Mouse (Mus musculus): ENCODE measurements around the gene Tra2b. TPM values are rescaled to one million over a fixed set of nuclear protein-coding genes. Genes with fewer than 3 reads are reported as not detected.
"Not testable (repeated sequence)": the region's sequence is repeated elsewhere in the genome, so short reads cannot be mapped to it uniquely, and the experiment has no call there.

The Tra2b gene
- polyA plus RNA-seq, 1 experiment from 2014 or later = 474 TPM

GRCm38 (mm10) chr16:22270491-22270890 lies 4.7 kb upstream of the Tra2b start:
- H3K9ac ChIP-seq (replicated peaks) = no peak overlapping the region
- no peak for ATAC-seq (ENCODE audit: insufficient number of reproducible peaks, insufficient read depth, low FRiP score, low TSS enrichment, low read depth)
- whole genome bisulfite sequencing = 55% methylated on average over 3 of the region's 3 CpGs

GRCm38 (mm10) chr16:22266384-22266783 lies 579 bp upstream of the Tra2b start:
- H3K27ac ChIP-seq = peak overlapping the region; percentile 97
- 0 out of 2 replicates have a peak, but pooled peaks have one; percentile 2 for ATAC-seq (ENCODE audit: insufficient number of reproducible peaks, insufficient read depth, low FRiP score, low TSS enrichment, low read depth)
- 43% methylated on average over 8 of the region's 8 CpGs for WGBS

More at GRCm38 (mm10) chr16:22270491-22270890, 4.7 kb upstream of the Tra2b start:
- H3K4me2 ChIP-seq = no peak overlapping the region
- no peak overlapping the region for H3K27ac ChIP-seq
- H3K36me3 ChIP-seq = no peaks in the 10 kb centered on the region
- H3K27me3 ChIP-seq = no peaks in the 10 kb centered on the region
- H3K9me3 ChIP-seq = no peaks in the 10 kb centered on the region
- no peak overlapping the region for H3K4me3 ChIP-seq (replicated peaks)
- 0 out of 2 replicates have a peak, but pooled peaks cover 8% of the 10 kb centered on the region for H3K4me1 ChIP-seq (replicated peaks)

GRCm38 (mm10) chr16:22264962-22265848 lies 600 bp downstream of the Tra2b start:
- peaks cover 22% of the 10 kb centered on the region; the same call in 1 of the 2 replicates for H3K4me1 ChIP-seq (replicated peaks)
- H3K9me3 ChIP-seq = no peaks in the 10 kb centered on the region
- no peaks in the 10 kb centered on the region for H3K27me3 ChIP-seq
- peak overlapping the region; percentile 80 for H3K4me3 ChIP-seq (replicated peaks)
- under 1% methylated on average over 81 of the region's 81 CpGs for whole genome bisulfite sequencing
- peak overlapping the region; percentile 98 for H3K9ac ChIP-seq (replicated peaks)
- H3K4me2 ChIP-seq = peak overlapping the region; percentile 75
- no peaks in the 10 kb centered on the region for H3K36me3 ChIP-seq
- H3K27ac ChIP-seq = peak overlapping the region; percentile 97
- ATAC-seq (ENCODE audit: insufficient number of reproducible peaks, insufficient read depth, low FRiP score, low TSS enrichment, low read depth) = peak; percentile 65

More at GRCm38 (mm10) chr16:22266384-22266783, 579 bp upstream of the Tra2b start:
- Histone ChIP-seq H3K4me1 (replicated peaks) (peaks cover 20% of the 10 kb centered on the region; the same call in 1 of the 2 replicates), H3K4me2 (peak overlapping the region; percentile 64), H3K9me3 (no peaks in the 10 kb centered on the region), H3K36me3 (no peaks in the 10 kb centered on the region), H3K27me3 (no peaks in the 10 kb centered on the region), H3K9ac (replicated peaks) (peak overlapping the region; percentile 98), H3K4me3 (replicated peaks) (peak overlapping the region; percentile 80)

DNA sequence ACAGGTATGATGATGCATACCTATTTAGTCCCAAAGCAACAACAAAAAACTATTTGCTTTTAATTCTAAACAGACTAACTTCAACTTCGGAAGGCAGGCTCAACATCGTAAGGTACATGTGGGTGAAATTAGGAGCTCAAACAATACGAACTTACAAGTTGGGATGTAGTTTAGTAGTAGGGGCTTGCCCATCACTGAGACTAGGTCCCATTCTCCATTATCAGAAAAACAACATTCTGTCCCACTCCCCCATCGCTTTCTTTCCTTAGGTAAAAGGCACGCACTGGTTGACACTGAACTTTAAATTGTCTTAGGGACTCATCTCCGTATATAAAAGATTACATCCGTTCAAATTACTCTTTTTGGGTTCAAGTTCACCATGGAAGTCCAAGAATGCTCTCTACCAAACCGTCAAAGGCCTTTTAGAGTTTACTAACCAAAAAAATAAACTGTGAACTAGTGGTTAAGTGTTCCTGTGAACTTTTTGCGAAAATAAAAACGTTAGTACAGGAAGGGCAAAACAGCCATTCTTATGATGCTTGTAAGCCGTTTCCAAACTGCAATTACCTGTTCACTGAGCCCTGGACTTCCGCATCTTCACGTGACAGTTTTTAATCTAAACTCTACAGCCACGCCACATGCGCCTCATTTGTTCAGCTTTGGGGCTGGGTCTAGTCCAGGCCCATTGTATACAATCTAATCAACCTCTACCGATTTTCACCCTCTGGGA lies 1.4 kb downstream of the Tra2b start:
- peak overlapping the region; percentile 97 for H3K27ac ChIP-seq
- peak overlapping the region; percentile 75 for H3K4me2 ChIP-seq
- peak overlapping the region; percentile 98 for H3K9ac ChIP-seq (replicated peaks)
- H3K4me3 ChIP-seq (replicated peaks) = peak overlapping the region; percentile 80
- H3K27me3 ChIP-seq = no peaks in the 10 kb centered on the region
- no peaks in the 10 kb centered on the region for H3K36me3 ChIP-seq
- ATAC-seq (ENCODE audit: insufficient number of reproducible peaks, insufficient read depth, low FRiP score, low TSS enrichment, low read depth) = no peak
- no peaks in the 10 kb centered on the region for H3K9me3 ChIP-seq
- H3K4me1 ChIP-seq (replicated peaks) = peaks cover 22% of the 10 kb centered on the region; the same call in 1 of the 2 replicates
- WGBS = 2% methylated on average over 16 of the region's 16 CpGs

DNA sequence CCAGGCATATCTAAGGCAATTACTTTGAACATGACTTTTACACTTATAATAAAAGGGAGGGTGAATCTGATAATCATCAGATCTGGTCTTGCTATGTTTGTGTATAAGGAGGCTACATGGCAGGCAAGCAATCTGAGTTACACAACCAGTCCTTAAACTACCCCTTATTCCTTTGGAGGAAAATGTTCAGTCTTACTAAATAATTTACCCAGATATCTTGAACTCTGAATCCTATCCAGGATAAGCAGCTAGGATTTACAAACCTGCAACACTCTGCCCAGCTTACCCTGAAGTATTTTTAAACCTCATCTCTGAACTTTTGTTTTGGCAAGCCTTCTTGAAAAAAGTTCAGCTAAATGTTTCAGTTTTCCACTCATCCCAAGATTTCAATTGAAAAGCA lies 2.7 kb downstream of the Tra2b start:
- no peaks in the 10 kb centered on the region for H3K9me3 ChIP-seq
- H3K36me3 ChIP-seq = no peaks in the 10 kb centered on the region
- H3K4me2 ChIP-seq = peak overlapping the region; percentile 75
- peaks cover 24% of the 10 kb centered on the region; the same call in 1 of the 2 replicates for H3K4me1 ChIP-seq (replicated peaks)
- no peak for ATAC-seq (ENCODE audit: insufficient number of reproducible peaks, insufficient read depth, low FRiP score, low TSS enrichment, low read depth)
- H3K27me3 ChIP-seq = no peaks in the 10 kb centered on the region
- H3K9ac ChIP-seq (replicated peaks) = no peak overlapping the region; the same call in 1 of the 2 replicates
- no peak overlapping the region for H3K27ac ChIP-seq
- peak overlapping the region; percentile 80 for H3K4me3 ChIP-seq (replicated peaks)

- Histone ChIP-seq H3K36me3 (no peaks in the 10 kb centered on the region), H3K4me2 (no peak overlapping the region), H3K4me1 (replicated peaks) (peaks cover 29% of the 10 kb centered on the region), H3K4me3 (replicated peaks) (no peak overlapping the region), H3K27ac (no peak overlapping the region), H3K9me3 (no peaks in the 10 kb centered on the region), H3K9ac (replicated peaks) (no peak overlapping the region), H3K27me3 (no peaks in the 10 kb centered on the region)
- 83% methylated on average over 2 of the region's 2 CpGs for WGBS
- no peak for ATAC-seq (ENCODE audit: insufficient number of reproducible peaks, insufficient read depth, low FRiP score, low TSS enrichment, low read depth)
These were observed 4.2 kb downstream of the Tra2b start for GRCm38 (mm10) chr16:22261563-22261962.

GRCm38 (mm10) chr16:22260423-22261143 lies 5.2 kb downstream of the Tra2b start:
- peaks cover under 1% of the 10 kb centered on the region; the same call in 1 of the 2 replicates for H3K36me3 ChIP-seq
- 75% methylated on average over 3 of the region's 3 CpGs for WGBS
- H3K27me3 ChIP-seq = no peaks in the 10 kb centered on the region
- H3K4me1 ChIP-seq (replicated peaks) = peaks cover 33% of the 10 kb centered on the region
- no peak for ATAC-seq (ENCODE audit: insufficient number of reproducible peaks, insufficient read depth, low FRiP score, low TSS enrichment, low read depth)
- H3K4me2 ChIP-seq = no peak overlapping the region
- H3K27ac ChIP-seq = no peak overlapping the region
- no peaks in the 10 kb centered on the region for H3K9me3 ChIP-seq
- no peak overlapping the region for H3K9ac ChIP-seq (replicated peaks)
- H3K4me3 ChIP-seq (replicated peaks) = no peak overlapping the region

DNA sequence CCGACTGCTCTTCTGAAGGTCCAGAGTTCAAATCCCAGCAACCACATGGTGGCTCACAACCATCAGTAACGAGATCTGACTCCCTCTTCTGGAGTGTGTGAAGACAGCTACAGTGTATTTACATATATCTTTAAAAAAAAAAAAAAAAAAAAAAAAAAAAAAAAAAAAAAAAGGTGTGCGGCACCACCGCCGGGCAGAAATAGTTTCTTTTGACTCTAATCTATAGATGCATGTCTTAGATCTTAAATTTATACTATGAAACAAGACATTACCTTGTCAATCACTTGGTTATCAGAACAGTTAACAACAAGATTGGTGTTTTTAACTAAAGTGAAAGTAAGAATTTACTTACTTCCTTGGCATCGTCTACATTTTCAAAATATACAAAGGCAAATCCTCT lies 13.6 kb downstream of the Tra2b start:
- not testable (repeated sequence) for H3K9ac ChIP-seq (replicated peaks); H3K27me3 ChIP-seq; H3K27ac ChIP-seq; H3K9me3 ChIP-seq; H3K4me3 ChIP-seq (replicated peaks); ATAC-seq (ENCODE audit: insufficient number of reproducible peaks, insufficient read depth, low FRiP score, low TSS enrichment, low read depth); H3K4me2 ChIP-seq
- WGBS = 87% methylated on average over 6 of the region's 6 CpGs
- Histone ChIP-seq H3K4me1 (replicated peaks) (peaks cover 13% of the 10 kb centered on the region), H3K36me3 (peaks cover 74% of the 10 kb centered on the region)

DNA sequence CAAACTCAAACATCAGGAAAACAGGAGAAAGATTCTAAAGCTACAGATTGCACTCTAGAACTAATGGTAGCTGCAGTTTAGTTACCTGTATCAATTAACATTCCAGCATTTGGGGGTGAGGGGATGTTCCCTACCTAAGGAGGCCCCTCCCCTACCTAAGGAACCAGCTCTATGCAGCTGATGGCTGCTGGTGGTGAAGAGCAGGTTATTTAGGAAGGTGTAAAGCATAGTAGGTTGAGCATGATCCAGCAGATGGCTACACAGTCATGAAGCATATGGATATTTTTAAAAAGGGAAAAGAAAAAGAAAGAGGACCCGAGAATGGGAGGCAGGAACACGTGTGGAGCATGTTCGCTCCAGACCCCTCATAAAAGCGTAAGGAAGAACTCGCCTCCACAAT lies 15.5 kb downstream of the Tra2b start:
- H3K9ac ChIP-seq (replicated peaks) = no peak overlapping the region
- no peak overlapping the region for H3K4me3 ChIP-seq (replicated peaks)
- ATAC-seq (ENCODE audit: insufficient number of reproducible peaks, insufficient read depth, low FRiP score, low TSS enrichment, low read depth) = no peak
- no peaks in the 10 kb centered on the region for H3K4me1 ChIP-seq (replicated peaks)
- WGBS = 96% methylated on average over 5 of the region's 5 CpGs
- H3K27me3 ChIP-seq = no peaks in the 10 kb centered on the region
- no peak overlapping the region for H3K27ac ChIP-seq
- H3K9me3 ChIP-seq = no peaks in the 10 kb centered on the region
- no peak overlapping the region for H3K4me2 ChIP-seq
- peaks cover 77% of the 10 kb centered on the region for H3K36me3 ChIP-seq

GRCm38 (mm10) chr16:22249754-22250153 lies 16.1 kb downstream of the Tra2b start:
- Histone ChIP-seq H3K4me1 (replicated peaks) (no peaks in the 10 kb centered on the region), H3K9ac (replicated peaks) (no peak overlapping the region), H3K36me3 (peaks cover 79% of the 10 kb centered on the region), H3K4me3 (replicated peaks) (no peak overlapping the region), H3K9me3 (no peaks in the 10 kb centered on the region), H3K27me3 (no peaks in the 10 kb centered on the region), H3K27ac (no peak overlapping the region), H3K4me2 (no peak overlapping the region)
- ATAC-seq (ENCODE audit: insufficient number of reproducible peaks, insufficient read depth, low FRiP score, low TSS enrichment, low read depth) = no peak
- 94% methylated on average over 3 of the region's 3 CpGs for WGBS

Measured in limb, embryonic 12.5 days (tissue).